Mouse (Mus musculus) heart, adult 18-20 months (tissue): ENCODE measurements around the gene Gpx4. TPM values are rescaled to one million over a fixed set of nuclear protein-coding genes. Genes with fewer than 3 reads are reported as not detected.
A peak's percentile ranks its signal among the peaks of the same experiment; 100 is the strongest.

Source experiments
- DNase-seq, 2 experiments: peaks; one replicate each; pipeline ENCODE4 v3.0.0; 2021 to 2022; ENCODE audit warnings: mixed read lengths in 1 of 2
- long read RNA-seq, 2 experiments: library from polyadenylated mRNA; stranded (forward); transcript quantifications; one replicate each; pipeline ENCODE4 v2.0.0; 2021
- total RNA-seq, 2 experiments: library from RNA; stranded (reverse); gene quantifications; 2 replicates each; pipeline ENCODE4 v1.2.3; 2021

Gpx4 gene
- total RNA-seq, result 1,000 to 10,000 TPM in 1 of 2 experiments, 100 to 1,000 TPM in 1; 983 to 1,022 TPM
- long read RNA-seq, experiment 1, transcript Gpx4-202 (7 exons, 959 nt), result major isoform, 1,104 of 1,139 reads
- long read RNA-seq, experiment 1, partial matches to known transcripts, result 12 of 1,139 reads
- long read RNA-seq, experiment 1, other reads (novel, unspliced or antisense), result 19 of 1,139 reads
- long read RNA-seq, experiment 2, transcript Gpx4-202 (7 exons, 959 nt), result major isoform, 671 of 702 reads
- long read RNA-seq, experiment 2, partial matches to known transcripts, result 16 of 702 reads
- long read RNA-seq, experiment 2, other reads (novel, unspliced or antisense), result 12 of 702 reads

DNA sequence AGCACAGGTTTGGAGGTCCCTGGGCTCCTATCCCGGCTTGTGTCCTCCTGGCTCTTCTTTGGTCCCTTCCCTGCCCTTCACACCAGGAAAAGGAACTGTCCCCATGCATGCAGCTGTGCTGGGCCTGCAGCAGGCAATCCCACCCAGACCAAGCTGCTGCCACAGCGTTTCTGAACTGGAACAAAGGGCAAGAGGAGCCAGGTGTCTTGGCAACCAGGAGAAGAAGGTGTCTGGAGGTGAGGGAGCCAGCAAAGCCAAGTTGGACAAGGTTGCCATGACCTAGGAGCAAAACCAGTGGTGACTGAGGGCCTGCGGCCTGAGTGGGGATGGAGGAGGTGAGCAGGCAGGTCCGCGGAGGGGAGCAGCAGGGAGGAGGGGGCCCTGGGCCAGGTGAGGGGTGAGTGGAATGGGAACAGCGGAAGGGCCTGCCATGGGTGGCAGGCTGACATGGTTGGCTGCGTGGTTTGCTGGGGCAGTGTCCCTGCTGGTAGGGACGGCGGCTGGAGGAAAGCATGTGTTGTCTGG, at the start of gene Gpx4:
Gpx4 (plus strand) TSS at position 126 of the 525 bp plus-strand sequence.
- DNase-seq, result no peak

DNA sequence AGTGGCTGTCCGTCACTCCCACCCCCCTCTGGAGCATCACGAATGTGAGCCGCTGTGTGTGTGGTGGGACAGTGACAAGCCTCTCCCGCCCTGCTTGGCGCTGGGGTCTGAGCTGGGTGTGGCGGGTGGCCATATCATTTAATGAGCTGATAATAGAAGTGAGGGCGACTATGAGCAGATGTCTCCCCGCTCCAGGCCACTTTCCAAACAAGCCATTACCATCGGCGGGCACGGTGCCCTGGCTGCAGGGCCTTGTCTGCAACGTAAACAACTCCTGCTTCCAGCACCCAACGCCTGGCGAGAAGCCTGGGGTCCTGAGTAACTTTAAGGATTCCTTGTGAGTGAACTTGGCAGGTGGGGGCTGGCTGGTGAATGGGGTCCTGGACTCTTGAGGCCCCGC, 49.1 kb upstream of the Gpx4 start:
- DNase-seq, result peak; percentile 65 to 70

DNA sequence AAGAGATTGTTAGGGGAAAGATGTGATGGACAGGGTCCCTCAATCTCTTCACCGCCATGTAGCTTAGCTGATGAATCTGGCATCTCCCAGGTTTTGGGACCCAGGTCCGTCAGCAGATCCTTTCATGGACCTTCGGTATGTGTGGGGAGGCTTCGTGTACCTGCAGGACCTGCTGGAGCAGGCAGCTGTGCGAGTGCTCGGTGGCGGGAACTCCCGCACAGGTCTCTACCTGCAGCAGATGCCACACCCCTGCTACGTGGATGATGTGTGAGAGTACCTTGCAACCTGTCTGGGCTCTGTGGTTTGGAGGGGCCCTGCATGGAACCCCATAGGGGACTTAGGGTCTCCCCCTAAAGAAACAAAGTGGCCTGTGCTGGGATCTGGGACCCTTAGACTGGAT, 45.0 kb upstream of the Gpx4 start:
- DNase-seq, result no peak

DNA sequence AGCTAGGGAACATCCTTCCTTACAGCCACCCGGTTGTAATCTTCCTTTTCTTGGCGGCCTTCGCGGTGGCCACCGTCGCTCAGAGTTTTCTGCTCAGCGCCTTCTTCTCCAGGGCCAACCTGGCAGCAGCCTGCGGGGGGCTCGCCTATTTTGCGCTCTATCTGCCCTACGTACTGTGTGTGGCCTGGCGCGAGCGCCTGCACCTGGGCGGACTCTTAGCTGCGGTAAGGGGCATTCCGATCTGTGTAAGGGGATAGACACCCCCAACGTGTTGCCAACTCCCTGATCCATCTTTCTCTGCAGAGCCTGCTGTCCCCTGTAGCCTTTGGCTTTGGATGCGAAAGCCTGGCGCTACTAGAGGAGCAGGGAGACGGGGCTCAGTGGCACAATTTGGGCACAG, 44.1 kb upstream of the Gpx4 start:
- no peak for DNase-seq

DNA sequence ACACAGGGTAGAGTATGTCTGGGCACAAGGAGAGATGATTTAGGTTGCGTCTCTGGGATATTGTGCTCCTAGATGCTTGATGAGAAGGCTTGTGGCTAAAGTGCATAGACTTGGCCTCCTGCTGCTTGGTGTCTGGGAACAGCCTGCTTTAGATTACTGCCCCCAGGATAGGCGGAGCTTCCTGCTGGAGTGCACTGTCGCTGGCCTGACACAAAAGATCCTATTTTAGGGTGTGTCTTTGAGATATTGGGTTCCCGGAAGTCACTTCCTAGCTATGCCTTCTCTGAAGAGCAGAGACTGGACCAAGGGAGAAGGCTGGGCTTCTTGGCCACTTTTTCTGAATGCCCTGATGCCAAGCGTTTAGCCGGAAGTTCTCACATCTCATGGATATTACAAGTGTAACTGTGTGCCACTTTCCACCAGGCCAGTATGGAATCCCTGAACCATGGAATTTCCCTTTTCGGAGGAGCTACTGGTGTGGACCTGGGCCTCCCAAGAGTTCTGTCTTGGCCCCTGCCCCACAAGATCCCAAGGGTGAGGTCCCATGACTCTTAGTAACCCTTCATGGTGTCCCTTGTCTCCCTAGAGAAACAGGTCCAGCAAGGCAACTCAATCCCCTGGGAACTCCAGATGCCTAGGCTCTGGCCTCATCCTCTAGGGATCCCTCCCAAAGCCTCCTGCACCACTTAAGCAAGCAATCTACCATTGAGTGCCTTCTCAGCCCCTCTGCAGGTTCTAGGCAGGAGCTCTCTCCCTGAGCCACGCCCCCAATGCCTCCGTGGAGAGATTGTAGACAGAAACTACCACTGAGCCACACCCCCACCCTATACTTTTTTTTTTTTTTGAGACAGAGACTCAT, 43.4 kb upstream of the Gpx4 start:
- peak in 1 of 2 experiments; percentile 77 for DNase-seq

DNA sequence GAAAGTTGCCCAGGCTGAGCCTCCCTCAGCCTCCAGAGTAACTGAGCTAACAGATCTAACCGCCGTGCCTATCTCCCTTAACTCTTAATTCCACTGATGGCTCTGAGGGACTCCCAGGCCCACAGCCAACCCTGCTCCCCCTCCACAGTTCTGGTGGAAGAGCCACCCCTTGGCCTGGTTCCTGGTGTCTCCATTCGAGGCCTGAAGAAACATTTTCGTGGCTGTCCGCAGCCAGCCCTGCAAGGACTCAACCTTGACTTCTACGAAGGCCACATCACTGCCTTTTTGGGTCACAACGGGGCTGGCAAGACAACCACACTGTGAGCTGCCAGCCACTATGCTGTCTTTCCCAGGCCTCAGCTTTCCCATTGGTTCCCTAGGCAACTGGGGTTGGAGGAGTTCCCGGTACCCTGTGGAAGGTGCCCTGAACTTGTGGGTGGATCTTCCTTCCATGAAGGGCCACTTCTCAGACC, 42.7 kb upstream of the Gpx4 start:
- no peak for DNase-seq

DNA sequence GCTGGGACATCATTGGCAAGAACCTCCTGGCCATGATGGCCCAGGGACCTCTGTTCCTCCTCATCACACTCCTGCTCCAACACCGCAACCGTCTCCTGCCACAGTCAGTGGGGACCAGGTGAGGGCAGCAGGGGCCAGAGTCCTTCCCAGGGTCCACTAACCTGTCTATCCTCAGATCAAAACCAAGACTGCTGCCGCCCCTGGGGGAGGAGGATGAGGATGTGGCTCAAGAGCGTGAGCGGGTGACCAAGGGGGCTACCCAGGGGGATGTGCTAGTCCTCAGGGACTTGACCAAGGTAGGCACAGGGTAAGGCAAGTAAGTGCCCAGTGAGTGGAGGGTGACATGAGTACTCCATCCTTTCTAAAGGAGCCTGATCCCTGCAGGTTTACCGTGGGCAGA, 35.2 kb upstream of the Gpx4 start:
- no peak for DNase-seq

DNA sequence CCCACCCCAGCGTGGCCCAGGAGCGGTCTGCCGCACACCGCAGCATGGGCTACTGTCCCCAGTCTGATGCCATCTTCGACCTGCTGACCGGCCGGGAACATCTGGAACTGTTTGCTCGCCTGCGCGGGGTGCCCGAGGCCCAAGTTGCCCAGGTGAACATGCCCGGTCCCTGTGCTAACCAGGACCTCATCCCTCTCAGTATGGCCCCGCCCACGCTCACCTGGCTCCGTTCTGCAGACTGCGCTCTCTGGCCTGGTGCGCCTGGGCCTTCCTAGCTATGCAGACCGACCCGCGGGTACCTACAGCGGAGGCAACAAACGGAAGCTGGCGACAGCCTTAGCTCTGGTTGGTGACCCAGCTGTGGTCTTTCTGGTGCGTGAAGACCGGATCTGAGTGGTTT, 33.4 kb upstream of the Gpx4 start:
- no peak for DNase-seq

DNA sequence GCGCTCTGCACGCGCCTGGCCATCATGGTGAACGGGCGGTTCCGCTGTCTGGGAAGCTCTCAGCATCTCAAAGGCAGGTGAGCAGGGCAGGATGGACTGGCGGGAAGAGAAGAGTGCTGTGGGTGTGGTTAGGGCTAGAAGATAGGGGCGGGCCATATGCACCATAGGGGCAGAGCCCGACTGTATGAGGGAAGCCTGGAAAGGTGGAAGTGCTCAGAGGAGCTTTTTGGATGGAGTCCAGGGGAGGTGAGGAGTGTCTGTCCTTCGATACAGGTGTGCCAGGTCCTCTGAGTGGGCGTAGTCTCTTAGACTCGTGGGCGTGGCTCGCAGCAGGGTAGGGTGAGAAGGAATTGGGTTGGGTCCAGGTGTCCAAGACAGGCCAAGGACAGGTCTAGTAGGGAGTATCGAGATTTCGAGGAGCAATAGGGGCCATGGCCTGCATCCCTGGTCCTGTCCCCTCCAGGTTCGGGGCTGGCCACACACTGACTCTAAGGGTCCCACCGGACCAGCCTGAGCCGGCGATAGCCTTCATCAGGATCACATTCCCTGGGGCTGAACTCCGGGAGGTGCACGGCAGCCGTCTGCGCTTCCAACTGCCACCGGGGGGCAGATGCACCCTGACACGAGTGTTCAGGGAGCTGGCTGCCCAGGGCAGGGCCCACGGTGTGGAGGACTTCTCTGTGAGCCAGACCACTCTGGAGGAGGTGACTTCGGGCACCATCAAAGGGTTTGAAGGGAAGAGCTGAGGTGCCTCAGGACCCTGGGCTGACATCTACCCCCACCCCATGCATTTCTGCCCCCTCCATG, 32.3 kb upstream of the Gpx4 start:
- DNase-seq, result no peak

DNA sequence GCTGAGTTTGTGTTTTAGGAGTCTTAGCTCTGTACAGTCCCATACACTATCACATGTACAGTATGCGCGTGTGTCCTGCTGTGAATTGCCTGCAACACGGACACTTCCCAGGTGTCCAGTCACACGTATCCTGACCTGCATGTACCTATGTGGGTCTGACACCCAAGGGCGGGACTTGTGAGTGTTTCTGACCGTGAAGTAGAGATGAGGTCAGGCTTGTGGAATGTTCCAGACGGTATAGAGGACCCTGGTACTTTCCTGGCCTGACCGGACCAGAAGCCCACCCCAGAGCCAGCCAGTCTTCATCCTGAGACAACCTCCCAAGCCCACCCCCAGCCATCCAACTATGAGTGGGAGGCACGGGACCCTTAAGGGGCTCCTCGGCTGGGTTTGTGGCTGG, 31.4 kb upstream of the Gpx4 start:
- no peak for DNase-seq

DNA sequence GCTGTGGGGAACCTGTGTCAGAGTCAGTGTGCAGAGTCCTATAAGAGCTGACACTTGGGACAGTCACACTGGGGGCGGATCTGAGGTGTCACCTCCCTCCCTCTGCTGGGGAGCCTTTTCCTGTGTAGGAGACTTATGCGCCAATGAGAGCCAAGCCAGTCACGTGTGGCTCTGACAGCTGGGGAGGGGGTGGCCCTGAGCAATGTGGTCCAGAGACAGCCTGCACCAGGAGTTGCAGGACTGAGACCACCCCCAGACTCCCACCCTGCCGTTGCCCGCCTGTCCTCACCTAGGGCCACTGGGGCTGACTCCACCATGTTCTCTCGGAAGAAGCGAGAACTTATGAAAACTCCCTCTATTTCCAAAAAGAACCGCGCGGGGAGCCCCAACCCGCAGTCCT, 30.5 kb upstream of the Gpx4 start, which contains the start of gene Arhgap45:
Arhgap45 (plus strand) TSS at position 143 of the 400 bp plus-strand sequence.
- peak in 1 of 2 experiments; percentile 81 for DNase-seq

DNA sequence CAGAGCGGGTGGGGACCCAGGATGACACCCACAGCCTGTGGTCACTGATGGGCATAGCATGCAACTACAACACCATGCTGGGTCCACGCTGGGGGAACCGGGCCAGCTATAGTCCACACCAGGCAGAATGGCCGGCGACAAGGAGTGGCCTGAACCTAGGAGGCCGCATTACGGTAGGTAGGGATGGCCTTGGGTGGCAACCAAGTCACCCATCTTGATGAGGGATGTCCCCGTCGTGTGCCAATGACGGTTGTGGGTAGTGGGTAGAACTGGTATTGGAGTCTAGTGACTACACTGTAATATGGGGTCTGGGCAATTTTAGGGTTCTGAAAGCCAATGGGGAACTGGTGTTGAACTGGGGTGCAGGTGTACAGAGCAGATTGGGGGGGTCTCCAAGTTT, 30.0 kb upstream of the Gpx4 start:
- no peak for DNase-seq

DNA sequence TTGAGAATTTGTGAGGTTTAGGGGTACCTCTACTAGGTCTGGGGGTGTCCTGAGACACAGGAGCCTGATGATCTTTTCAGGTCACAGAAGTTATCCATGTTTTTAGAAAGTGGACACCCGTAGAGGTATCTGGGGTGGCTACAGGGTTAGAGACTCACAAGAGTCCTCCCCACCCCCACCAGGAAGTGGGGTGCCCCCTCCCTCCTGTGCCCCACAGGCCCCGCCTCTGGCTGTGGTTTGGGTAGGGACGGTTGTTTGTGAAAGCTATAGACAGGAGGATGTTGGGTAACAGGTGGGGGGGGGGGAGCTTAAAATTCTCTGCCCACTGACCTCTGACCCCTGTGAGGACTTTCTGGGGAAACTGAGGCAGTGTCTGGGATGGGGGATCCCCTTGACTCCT, 29.6 kb upstream of the Gpx4 start:
- peak in 1 of 2 experiments; percentile 81 for DNase-seq

DNA sequence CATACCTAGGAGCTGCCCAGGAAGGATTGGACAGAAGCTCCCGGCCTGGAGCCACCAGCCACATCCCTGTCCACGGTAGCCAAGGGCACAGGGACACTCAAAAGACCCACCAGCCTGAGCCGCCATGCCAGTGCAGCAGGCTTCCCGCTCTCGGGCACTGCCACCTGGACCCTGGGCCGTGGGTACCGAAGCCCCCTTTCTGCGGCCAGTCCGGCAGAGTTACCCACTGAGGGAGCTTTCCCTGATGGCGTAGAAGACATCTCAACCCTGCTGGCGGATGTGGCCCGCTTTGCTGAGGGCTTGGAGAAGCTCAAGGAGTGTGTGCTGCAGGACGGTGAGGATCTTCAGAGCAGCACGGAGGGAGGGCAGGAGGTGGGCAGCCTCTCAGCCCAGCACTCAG, 29.2 kb upstream of the Gpx4 start:
- no peak for DNase-seq

DNA sequence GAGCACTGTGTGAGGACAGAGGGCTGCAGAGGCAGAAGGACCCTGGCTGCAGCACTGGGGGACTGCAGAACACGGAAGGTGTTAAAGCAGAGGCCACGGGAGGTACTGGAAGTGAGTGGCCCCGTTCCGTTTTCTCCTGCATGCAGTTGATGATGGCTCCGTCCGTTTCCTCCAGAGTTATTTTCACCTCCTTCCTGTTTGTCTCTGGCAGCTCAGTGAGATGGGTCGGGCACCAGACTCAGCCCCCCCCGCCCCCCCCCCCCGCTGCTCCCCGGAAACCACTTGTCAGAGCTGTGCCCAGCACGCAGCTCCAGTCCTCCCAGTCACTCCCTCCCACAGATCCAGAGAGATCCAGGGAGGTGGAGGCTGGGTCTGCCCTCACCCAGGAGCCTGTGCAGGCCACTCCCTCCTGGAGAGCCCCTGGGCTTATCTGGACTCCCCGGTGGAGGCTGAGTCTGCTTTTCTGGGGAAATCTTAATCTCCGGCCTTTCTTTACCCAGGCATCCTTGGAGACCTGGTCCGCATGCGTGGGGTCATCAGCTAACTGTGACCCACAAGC, 28.1 kb upstream of the Gpx4 start:
- peak in 1 of 2 experiments; percentile 78 for DNase-seq

DNA sequence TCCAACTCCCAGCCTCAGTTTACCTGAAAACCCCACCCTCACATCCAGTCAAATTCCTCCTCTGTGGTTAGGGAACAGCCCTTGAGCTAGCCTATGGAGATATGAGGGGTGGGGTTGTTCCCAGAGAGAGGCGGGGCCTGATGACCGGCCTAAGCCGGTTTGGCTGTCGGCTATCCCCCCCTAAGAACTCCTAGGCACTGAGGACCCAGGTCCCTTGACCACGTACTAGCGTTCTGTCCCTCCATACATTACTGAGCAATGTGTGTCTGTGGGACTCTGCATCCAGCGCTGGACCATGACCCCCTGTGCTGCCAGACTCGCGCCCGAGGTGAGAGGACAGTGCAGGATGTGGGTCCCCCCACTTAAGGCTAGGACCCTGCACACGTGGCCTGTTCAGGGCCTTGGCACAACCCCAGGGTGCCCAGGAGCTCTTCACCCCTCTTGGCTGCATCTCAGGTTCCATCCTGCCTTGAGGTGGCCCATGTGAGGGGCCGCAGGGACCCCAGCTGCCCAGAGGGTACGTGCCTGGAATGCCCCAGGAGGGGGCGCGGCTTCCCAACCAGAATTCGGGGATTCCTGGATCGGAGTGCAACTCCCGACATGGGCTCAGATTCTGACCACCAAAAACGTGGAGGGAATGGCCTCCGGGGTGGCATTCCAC, 27.4 kb upstream of the Gpx4 start:
- peak in 1 of 2 experiments; percentile 63 for DNase-seq

DNA sequence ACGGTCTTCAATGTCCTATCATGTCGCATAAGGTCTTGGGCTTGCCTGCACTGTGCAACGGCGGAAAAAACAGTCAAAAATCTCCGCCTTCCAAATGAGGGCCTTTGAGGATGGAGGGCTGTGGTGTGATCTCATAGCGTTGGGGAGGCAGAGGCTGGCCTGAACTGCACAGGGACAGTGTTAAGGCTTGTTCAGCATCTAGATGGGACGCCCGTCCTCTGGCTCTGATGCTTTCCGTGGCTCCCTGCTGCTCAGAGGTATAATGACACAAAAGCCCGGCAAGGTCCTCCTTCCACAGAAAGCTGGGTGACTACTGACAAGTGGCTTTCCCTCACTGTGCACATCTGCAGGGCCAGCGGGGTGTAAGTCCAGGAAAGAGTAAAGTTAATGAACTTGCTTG, 26.8 kb upstream of the Gpx4 start:
- DNase-seq, result no peak

DNA sequence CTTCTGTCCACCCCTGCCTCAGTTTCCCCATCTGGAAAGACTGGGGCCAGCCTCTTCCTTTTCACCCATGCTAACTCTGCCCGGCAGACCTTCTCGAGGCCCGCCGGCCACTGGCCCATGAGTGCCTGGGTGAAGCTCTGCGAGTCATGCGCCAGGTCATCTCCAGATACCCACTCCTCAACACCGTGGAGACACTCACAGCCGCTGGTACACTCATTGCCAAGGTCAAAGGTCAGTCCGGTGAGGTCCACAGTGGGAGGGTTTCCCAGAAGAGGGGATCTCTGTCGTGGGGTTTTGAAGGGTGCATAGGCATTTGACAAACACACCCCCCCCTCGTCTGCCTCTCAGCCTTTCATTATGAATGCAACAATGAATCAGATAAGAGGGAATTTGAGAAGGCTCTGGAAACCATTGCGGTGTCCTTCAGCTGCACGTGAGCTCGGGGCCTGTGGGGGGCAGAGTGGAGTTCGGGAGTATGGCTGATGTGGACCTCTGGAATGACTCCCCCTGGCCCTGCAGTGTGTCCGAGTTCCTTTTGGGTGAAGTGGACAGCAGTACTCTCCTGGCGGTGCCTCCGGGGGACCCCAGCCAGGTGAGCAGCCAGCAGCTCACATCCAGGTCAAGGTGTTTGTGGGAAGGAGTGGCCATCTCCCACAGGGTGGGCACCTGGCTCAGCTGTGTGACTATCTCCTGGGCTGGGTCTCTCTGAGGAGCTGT, 26.2 kb upstream of the Gpx4 start:
- no peak for DNase-seq

DNA sequence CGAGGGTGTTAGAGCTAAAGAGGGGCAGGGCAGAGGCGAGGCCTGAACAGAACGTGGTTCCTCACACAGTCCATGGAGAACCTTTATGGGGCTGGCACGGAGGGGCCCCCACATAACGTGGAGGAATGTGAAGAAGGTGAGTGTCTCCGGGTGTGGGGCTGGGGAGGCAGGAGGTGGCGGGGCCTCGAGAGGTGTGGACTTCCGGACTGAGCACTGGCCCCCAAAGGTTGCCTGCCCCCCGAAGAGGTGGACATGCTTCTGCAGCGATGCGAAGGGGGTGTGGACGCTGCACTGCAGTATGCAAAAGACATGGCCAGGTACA, 25.7 kb upstream of the Gpx4 start:
- no peak for DNase-seq

DNA sequence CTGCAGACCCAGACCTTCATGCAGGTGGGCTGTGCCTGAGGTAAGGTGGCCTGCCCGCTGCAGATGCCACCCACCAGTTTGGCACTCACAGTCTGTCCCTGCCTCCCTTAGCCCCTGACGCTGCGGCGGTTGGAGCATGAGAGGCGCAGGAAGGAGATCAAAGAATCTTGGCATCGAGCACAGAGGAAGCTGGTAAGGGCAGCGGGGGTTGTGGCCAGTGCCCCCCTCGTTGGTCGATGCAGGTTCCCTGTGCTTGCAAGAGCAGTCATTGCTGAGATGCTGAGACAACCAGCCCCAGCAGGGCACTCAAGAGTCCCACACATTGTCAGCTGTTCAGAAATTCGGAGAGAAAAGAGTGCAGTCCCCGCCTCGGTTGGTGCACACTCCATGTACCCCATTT, 24.8 kb upstream of the Gpx4 start:
- no peak for DNase-seq

DNA sequence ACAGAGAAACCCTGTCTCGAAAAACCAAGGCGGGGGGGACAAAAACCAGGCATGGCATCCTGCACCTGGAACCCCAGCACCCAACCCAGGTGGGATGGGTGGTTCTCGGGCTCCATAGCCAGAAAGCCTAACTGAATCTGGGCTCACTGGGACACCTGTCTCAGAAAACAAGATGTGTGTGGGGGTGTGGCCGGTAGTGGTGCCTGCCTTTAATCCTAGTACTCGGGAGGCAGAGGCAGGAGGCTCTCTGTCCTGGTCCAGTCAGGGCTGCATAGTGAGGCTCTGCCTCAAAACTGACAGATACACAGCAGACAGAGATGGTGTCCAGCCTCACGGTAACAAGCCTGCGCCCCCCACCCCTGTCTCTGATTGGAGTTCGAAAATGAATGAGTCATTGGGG, 24.2 kb upstream of the Gpx4 start:
- no peak for DNase-seq
